Mouse (Mus musculus) macrophage (primary cell): Measurements from ENCODE around the gene Klc4. TPM values are rescaled to one million over a fixed set of nuclear protein-coding genes. Genes with fewer than 3 reads are reported as not detected.

Source experiments
- H3K27ac ChIP-seq: fragments of 350-480 bp; formaldehyde crosslinking; 2 replicates; pipeline ENCODE4 v1.9.0; 2021
- H3K36me3 ChIP-seq: fragments of 350-480 bp; formaldehyde crosslinking; 2 replicates; pipeline ENCODE4 v1.9.0; 2021; ENCODE audit errors: inconsistent target
- H3K4me3 ChIP-seq: fragments of 350-480 bp; formaldehyde crosslinking; 2 replicates; pipeline ENCODE4 v1.9.0; 2021; ENCODE audit errors: inconsistent target
- H3K79me2 ChIP-seq: fragments of 350-480 bp; formaldehyde crosslinking; 2 replicates; pipeline ENCODE4 v1.9.0; 2021; ENCODE audit errors: inconsistent target
- WGBS: methylation state at CpG from one replicate; pipeline ENCODE4 v1.1.7; 2026; ENCODE audit warnings: inconsistent platforms; ENCODE audit not compliant: missing documents; 5-methylcytosine and 5-hydroxymethylcytosine counted together
- polyA plus RNA-seq: library from polyadenylated mRNA; stranded (reverse); fragments of 250-400 nt; gene quantifications from 3 replicates; pipeline ENCODE4 v1.2.4, GENCODE M21; 2018; ENCODE audit warnings: inconsistent platforms

Klc4 gene
- polyA plus RNA-seq, 1 experiment from 2014 or later = 48.1 TPM

GRCm38 (mm10) chr17:46619683-46620357 is 26.0 kb downstream of the Klc4 start:
- no peak overlapping the region for H3K27ac ChIP-seq
- no peak overlapping the region for H3K4me3 ChIP-seq
- H3K79me2 ChIP-seq = no peaks in the 10 kb centered on the region
- H3K36me3 ChIP-seq = no peaks in the 10 kb centered on the region
- 94% methylated on average over 16 of the region's 16 CpGs for WGBS

GRCm38 (mm10) chr17:46618769-46619682 is 26.8 kb downstream of the Klc4 start:
- H3K36me3 ChIP-seq = no peaks in the 10 kb centered on the region
- no peaks in the 10 kb centered on the region for H3K79me2 ChIP-seq
- 85% methylated on average over 27 of the region's 27 CpGs for WGBS
- no peak overlapping the region for H3K4me3 ChIP-seq
- H3K27ac ChIP-seq = no peak overlapping the region

GRCm38 (mm10) chr17:46618394-46618768 is 27.4 kb downstream of the Klc4 start:
- H3K4me3 ChIP-seq = no peak overlapping the region
- no peaks in the 10 kb centered on the region for H3K36me3 ChIP-seq
- WGBS = 69% methylated on average over 6 of the region's 6 CpGs
- H3K79me2 ChIP-seq = no peaks in the 10 kb centered on the region
- no peak overlapping the region for H3K27ac ChIP-seq

- H3K36me3 ChIP-seq = no peaks in the 10 kb centered on the region
- no peaks in the 10 kb centered on the region for H3K79me2 ChIP-seq
- H3K27ac ChIP-seq = no peak overlapping the region
- no peak overlapping the region for H3K4me3 ChIP-seq
- 88% methylated on average over 12 of the region's 12 CpGs for WGBS
Measured at GRCm38 (mm10) chr17:46617799-46618198, 28.0 kb downstream of the Klc4 start.

GRCm38 (mm10) chr17:46613229-46613628 is 32.6 kb downstream of the Klc4 start:
- no peaks in the 10 kb centered on the region for H3K79me2 ChIP-seq
- no peak overlapping the region for H3K4me3 ChIP-seq
- no peaks in the 10 kb centered on the region for H3K36me3 ChIP-seq
- 83% methylated on average over 3 of the region's 3 CpGs for whole genome bisulfite sequencing
- no peak overlapping the region for H3K27ac ChIP-seq

GRCm38 (mm10) chr17:46612820-46613219 is 33.0 kb downstream of the Klc4 start:
- Histone ChIP-seq H3K4me3 (no peak overlapping the region), H3K36me3 (no peaks in the 10 kb centered on the region), H3K27ac (no peak overlapping the region), H3K79me2 (no peaks in the 10 kb centered on the region)
- 70% methylated on average over 4 of the region's 4 CpGs for WGBS

- Histone ChIP-seq H3K4me3 (no peak overlapping the region), H3K36me3 (no peaks in the 10 kb centered on the region), H3K27ac (no peak overlapping the region), H3K79me2 (no peaks in the 10 kb centered on the region)
- 61% methylated on average over 2 of the region's 2 CpGs for WGBS
Measured at GRCm38 (mm10) chr17:46612189-46612588, 33.6 kb downstream of the Klc4 start.

- 97% methylated on average over 6 of the region's 6 CpGs for WGBS
- no peak overlapping the region for H3K4me3 ChIP-seq
- H3K27ac ChIP-seq = no peak overlapping the region
- H3K36me3 ChIP-seq = no peaks in the 10 kb centered on the region
- H3K79me2 ChIP-seq = no peaks in the 10 kb centered on the region
Measured at GRCm38 (mm10) chr17:46611316-46611715, 34.5 kb downstream of the Klc4 start.

GRCm38 (mm10) chr17:46609721-46610514 is 35.9 kb downstream of the Klc4 start:
- H3K36me3 ChIP-seq = no peaks in the 10 kb centered on the region
- no peak overlapping the region for H3K27ac ChIP-seq
- 20% methylated on average over 14 of the region's 15 CpGs for WGBS
- H3K79me2 ChIP-seq = no peaks in the 10 kb centered on the region
- H3K4me3 ChIP-seq = no peak overlapping the region

- Histone ChIP-seq H3K36me3 (no peaks in the 10 kb centered on the region), H3K79me2 (no peaks in the 10 kb centered on the region), H3K4me3 (no peak overlapping the region), H3K27ac (no peak overlapping the region)
- WGBS = 91% methylated on average over 12 of the region's 12 CpGs
Measured at GRCm38 (mm10) chr17:46605987-46606386, 39.8 kb downstream of the Klc4 start.

- 98% methylated on average over 5 of the region's 5 CpGs for WGBS
- Histone ChIP-seq H3K36me3 (no peaks in the 10 kb centered on the region), H3K27ac (no peak overlapping the region), H3K79me2 (no peaks in the 10 kb centered on the region), H3K4me3 (no peak overlapping the region)
Measured at GRCm38 (mm10) chr17:46605126-46605525, 40.7 kb downstream of the Klc4 start.

GRCm38 (mm10) chr17:46603229-46603628 is 42.6 kb downstream of the Klc4 start:
- 100% methylated on average over 4 of the region's 4 CpGs for WGBS
- peak overlapping the region; percentile 45; the same call in 1 of the 2 replicates for H3K27ac ChIP-seq
- H3K79me2 ChIP-seq = no peaks in the 10 kb centered on the region
- H3K36me3 ChIP-seq = no peaks in the 10 kb centered on the region
- no peak overlapping the region for H3K4me3 ChIP-seq

- H3K4me3 ChIP-seq = no peak overlapping the region
- no peaks in the 10 kb centered on the region for H3K36me3 ChIP-seq
- WGBS = 10% methylated on average over 9 of the region's 9 CpGs
- H3K27ac ChIP-seq = peak overlapping the region; percentile 45
- no peaks in the 10 kb centered on the region for H3K79me2 ChIP-seq
Measured at GRCm38 (mm10) chr17:46602212-46602611, 43.6 kb downstream of the Klc4 start.

GRCm38 (mm10) chr17:46600569-46600968 is 45.3 kb downstream of the Klc4 start:
- H3K36me3 ChIP-seq = no peaks in the 10 kb centered on the region
- no peak overlapping the region for H3K4me3 ChIP-seq
- H3K27ac ChIP-seq = no peak overlapping the region
- no peaks in the 10 kb centered on the region for H3K79me2 ChIP-seq
- WGBS = 84% methylated on average over 2 of the region's 2 CpGs
